Mouse (Mus musculus) heart, embryonic 14.5 days (tissue): ENCODE results near the gene Fancc. TPM values are rescaled to one million over a fixed set of nuclear protein-coding genes. Genes with fewer than 3 reads are reported as not detected.
A peak's percentile ranks its signal among the peaks of the same experiment; 100 is the strongest.

Experiments used
- ATAC-seq: fragments of 200-750 bp; cut with Nextera tagmentation; 2 replicates; pipeline ENCODE4 v1.8.0; 2017; ENCODE audit warnings: low read depth, moderate TSS enrichment; ENCODE audit not compliant: insufficient number of reproducible peaks, insufficient read depth, low FRiP score
- H3K27ac ChIP-seq, 2 experiments: fragments of 200-500 bp in 1 of 2; fragments of 300-500 bp in 1 of 2; sonication (generic) in 1 of 2; replicated peaks in 1 of 2; 2 replicates each; pipeline ENCODE4 v1.5.1; 2012 to 2014; ENCODE audit warnings: low read depth in 2 of 2, low read length in 2 of 2, control low read depth in 1 of 2, mild to moderate bottlenecking in 1 of 2, mixed read lengths in 1 of 2; ENCODE audit not compliant: control insufficient read depth in 1 of 2, insufficient read depth in 1 of 2
- H3K27me3 ChIP-seq: fragments of 300-500 bp; sonication (generic); 2 replicates; pipeline ENCODE4 v1.6.1; 2014; ENCODE audit warnings: mild to moderate bottlenecking, low read length, control low read depth; ENCODE audit not compliant: control insufficient read depth, insufficient read depth
- H3K36me3 ChIP-seq: fragments of 300-500 bp; sonication (generic); 2 replicates; pipeline ENCODE4 v1.6.1; 2014; ENCODE audit warnings: mild to moderate bottlenecking, control low read depth, low read length, mixed read lengths; ENCODE audit not compliant: control insufficient read depth, insufficient read depth
- H3K4me1 ChIP-seq, 2 experiments: fragments of 200-500 bp in 1 of 2; fragments of 300-500 bp in 1 of 2; sonication (generic) in 1 of 2; 2 replicates each; pipeline ENCODE4 v1.6.1; 2012 to 2014; ENCODE audit warnings: low read length in 2 of 2, control low read depth in 1 of 2, mixed read lengths in 1 of 2; ENCODE audit not compliant: control insufficient read depth in 2 of 2, insufficient read depth in 2 of 2
- H3K4me2 ChIP-seq: fragments of 300-500 bp; sonication (generic); 2 replicates; pipeline ENCODE4 v1.6.1; 2014; ENCODE audit warnings: mild to moderate bottlenecking, low read length
- H3K4me3 ChIP-seq, 2 experiments: fragments of 200-500 bp in 1 of 2; fragments of 300-500 bp in 1 of 2; sonication (generic) in 1 of 2; 2 replicates each; pipeline ENCODE4 v1.5.1; 2012 to 2014; ENCODE audit warnings: low read length in 2 of 2, mild to moderate bottlenecking in 2 of 2, control low read depth in 1 of 2, low read depth in 1 of 2, moderate library complexity in 1 of 2; ENCODE audit not compliant: control insufficient read depth in 1 of 2, insufficient read depth in 1 of 2
- H3K9ac ChIP-seq: fragments of 300-500 bp; sonication (generic); 2 replicates; pipeline ENCODE4 v1.6.1; 2014; ENCODE audit warnings: mild to moderate bottlenecking, low read length
- H3K9me3 ChIP-seq: fragments of 300-500 bp; sonication (generic); 2 replicates; pipeline ENCODE4 v1.6.1; 2016; ENCODE audit warnings: low read length, control low read depth; ENCODE audit not compliant: control insufficient read depth
- whole genome bisulfite sequencing: fragments of 180-500 bp; shearing (Covaris S2); extraction: QIAGEN DNeasy Blood & Tissue Kit; methylation state at CpG from one replicate; pipeline ENCODE4 v1.1.7; 2014; 5-methylcytosine and 5-hydroxymethylcytosine counted together
- polyA plus RNA-seq: library from polyadenylated mRNA; unstranded; fragments of >200 nt; fragmentation: Nextera tagmentation; extraction: Ambion mirVana; gene quantifications from 2 replicates; pipeline ENCODE4 v1.2.1, GENCODE M21; 2014

The Fancc gene
- 15.2 and 15.5 TPM in 2 replicates for polyA plus RNA-seq

- Histone ChIP-seq H3K27ac (no peak within 1 kb of the TSS), H3K27me3 (no peaks in the 10 kb centered on the region), H3K36me3 (no peaks in the 10 kb centered on the region), H3K4me1 (peaks cover 0 to 3% of the 10 kb centered on the region in 2 experiments; a peak in 2 of 4 replicates), H3K9me3 (no peaks in the 10 kb centered on the region), H3K4me3 (no peak within 1 kb of the TSS), H3K4me2 (peak within 1 kb of the TSS; percentile 17), H3K9ac (no peak within 1 kb of the TSS; the same call in 1 of the 2 replicates)
- no peak for ATAC-seq
- 32% methylated on average over 23 of the region's 23 CpGs for WGBS
Measured at GRCm38 (mm10) chr13:63496646-63497582, at the start of gene Fancc. Gene Fancc (minus strand): TSS chr13:63497278.

GRCm38 (mm10) chr13:63545291-63545690 is 48.2 kb upstream of the Fancc start:
- Histone ChIP-seq H3K9ac (no peak overlapping the region), H3K27me3 (no peaks in the 10 kb centered on the region), H3K36me3 (peaks cover 66% of the 10 kb centered on the region), H3K4me3 (no peak overlapping the region), H3K9me3 (no peaks in the 10 kb centered on the region), H3K27ac (no peak overlapping the region), H3K4me2 (no peak overlapping the region), H3K4me1 (peaks cover 6 to 18% of the 10 kb centered on the region in 2 experiments)
- 78% methylated on average over 7 of the region's 7 CpGs for WGBS
- ATAC-seq = no peak

GRCm38 (mm10) chr13:63544967-63545253 is 47.8 kb upstream of the Fancc start:
- Histone ChIP-seq H3K4me3 (no peak overlapping the region), H3K9ac (no peak overlapping the region), H3K4me2 (no peak overlapping the region), H3K36me3 (peaks cover 70% of the 10 kb centered on the region), H3K27ac (no peak overlapping the region), H3K27me3 (no peaks in the 10 kb centered on the region), H3K4me1 (peaks cover 6 to 16% of the 10 kb centered on the region in 2 experiments), H3K9me3 (no peaks in the 10 kb centered on the region)
- WGBS = 66% methylated on average over 5 of the region's 5 CpGs
- no peak for ATAC-seq

- Histone ChIP-seq H3K36me3 (peaks cover 75% of the 10 kb centered on the region), H3K9me3 (no peaks in the 10 kb centered on the region), H3K4me2 (no peak overlapping the region), H3K27ac (no peak overlapping the region), H3K4me3 (no peak overlapping the region), H3K9ac (no peak overlapping the region), H3K27me3 (no peaks in the 10 kb centered on the region), H3K4me1 (peaks cover 3 to 11% of the 10 kb centered on the region in 2 experiments)
- no peak for ATAC-seq
- 77% methylated on average over 13 of the region's 13 CpGs for WGBS
Measured at GRCm38 (mm10) chr13:63544119-63544966, 47.3 kb upstream of the Fancc start.

GRCm38 (mm10) chr13:63543459-63543858 is 46.4 kb upstream of the Fancc start:
- peaks cover 0 to 2% of the 10 kb centered on the region in 2 experiments; a peak in 2 of 4 replicates for H3K4me1 ChIP-seq
- no peak overlapping the region for H3K9ac ChIP-seq
- H3K4me2 ChIP-seq = no peak overlapping the region
- H3K27me3 ChIP-seq = no peaks in the 10 kb centered on the region
- no peak for ATAC-seq
- H3K9me3 ChIP-seq = no peaks in the 10 kb centered on the region
- H3K4me3 ChIP-seq = no peak overlapping the region
- WGBS = 90% methylated on average over 6 of the region's 6 CpGs
- H3K36me3 ChIP-seq = peaks cover 84% of the 10 kb centered on the region
- H3K27ac ChIP-seq = no peak overlapping the region

GRCm38 (mm10) chr13:63542796-63543384 is 45.8 kb upstream of the Fancc start:
- no peak overlapping the region for H3K4me3 ChIP-seq
- peaks cover 89% of the 10 kb centered on the region for H3K36me3 ChIP-seq
- 92% methylated on average over 3 of the region's 3 CpGs for WGBS
- no peak overlapping the region for H3K4me2 ChIP-seq
- H3K4me1 ChIP-seq = no peaks in the 10 kb centered on the region
- ATAC-seq = no peak
- H3K27me3 ChIP-seq = no peaks in the 10 kb centered on the region
- no peak overlapping the region for H3K9ac ChIP-seq
- H3K27ac ChIP-seq = no peak overlapping the region
- H3K9me3 ChIP-seq = no peaks in the 10 kb centered on the region

GRCm38 (mm10) chr13:63541510-63541909 is 44.4 kb upstream of the Fancc start:
- Histone ChIP-seq H3K4me3 (no peak overlapping the region), H3K27ac (no peak overlapping the region), H3K36me3 (peaks cover 93% of the 10 kb centered on the region), H3K27me3 (no peaks in the 10 kb centered on the region), H3K9ac (no peak overlapping the region), H3K4me2 (no peak overlapping the region), H3K4me1 (no peaks in the 10 kb centered on the region), H3K9me3 (no peaks in the 10 kb centered on the region)
- ATAC-seq = no peak
